Mouse (Mus musculus): ENCODE data around the gene Fstl3. TPM values are rescaled to one million over a fixed set of nuclear protein-coding genes. Genes with fewer than 3 reads are reported as not detected.
A peak's percentile ranks its signal among the peaks of the same experiment; 100 is the strongest.

The Fstl3 gene
- polyA plus RNA-seq, 1 experiment from 2014 or later: 1.5 TPM

DNA sequence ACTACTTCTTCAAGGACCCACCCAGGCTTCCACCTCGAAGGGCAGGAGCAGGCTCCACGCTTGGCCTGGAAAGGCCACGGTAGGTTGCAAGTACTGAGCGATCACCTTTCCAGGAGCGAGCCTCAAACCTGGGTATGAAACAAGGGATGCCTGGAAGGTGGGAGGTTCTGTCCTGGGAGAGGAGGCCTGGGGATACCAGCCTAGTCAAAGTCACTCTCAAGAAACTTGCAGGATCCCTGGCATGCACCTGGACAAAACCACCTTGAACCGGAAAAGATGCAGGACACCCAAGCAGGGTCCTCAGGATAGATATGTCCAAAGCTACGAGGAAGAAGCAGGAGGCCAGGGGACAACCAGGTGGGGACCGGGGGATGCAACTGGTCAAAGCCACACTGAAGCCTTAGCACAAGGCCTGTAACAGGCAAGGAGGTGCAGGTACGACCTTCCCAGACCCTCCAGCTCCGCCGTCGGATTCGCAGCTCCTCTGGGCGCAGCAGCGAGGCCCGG lies 11.0 kb upstream of the Fstl3 start:
- H3K4me1 ChIP-seq (replicated peaks; ENCODE audit: control insufficient read depth, insufficient read depth, low read length): peaks cover 12% of the 10 kb centered on the region
- 0 out of 2 replicates have a peak, but pooled peaks cover 4% of the 10 kb centered on the region for H3K36me3 ChIP-seq (ENCODE audit: control insufficient read depth, insufficient read depth, low read length)
- H3K27ac ChIP-seq (ENCODE audit: low read depth, low read length): peak overlapping the region; percentile 92
- ATAC-seq (ENCODE audit: low FRiP score): no peak; the same call in 1 of the 2 replicates
- WGBS: 9% methylated on average over 16 of the region's 16 CpGs
- H3K4me2 ChIP-seq (replicated peaks; ENCODE audit: low read depth, low read length): peak overlapping the region; percentile 75
- peak overlapping the region; percentile 96 for H3K9ac ChIP-seq (ENCODE audit: low read depth, low read length)
- peak overlapping the region; percentile 91 for H3K4me3 ChIP-seq (ENCODE audit: low read depth, low read length)
- no peaks in the 10 kb centered on the region for H3K9me3 ChIP-seq (ENCODE audit: control insufficient read depth, low read length)
- H3K27me3 ChIP-seq (ENCODE audit: control insufficient read depth, insufficient read depth, low read length): no peaks in the 10 kb centered on the region
- peak; percentile 7 for DNase-seq (ENCODE audit: low spot score)

DNA sequence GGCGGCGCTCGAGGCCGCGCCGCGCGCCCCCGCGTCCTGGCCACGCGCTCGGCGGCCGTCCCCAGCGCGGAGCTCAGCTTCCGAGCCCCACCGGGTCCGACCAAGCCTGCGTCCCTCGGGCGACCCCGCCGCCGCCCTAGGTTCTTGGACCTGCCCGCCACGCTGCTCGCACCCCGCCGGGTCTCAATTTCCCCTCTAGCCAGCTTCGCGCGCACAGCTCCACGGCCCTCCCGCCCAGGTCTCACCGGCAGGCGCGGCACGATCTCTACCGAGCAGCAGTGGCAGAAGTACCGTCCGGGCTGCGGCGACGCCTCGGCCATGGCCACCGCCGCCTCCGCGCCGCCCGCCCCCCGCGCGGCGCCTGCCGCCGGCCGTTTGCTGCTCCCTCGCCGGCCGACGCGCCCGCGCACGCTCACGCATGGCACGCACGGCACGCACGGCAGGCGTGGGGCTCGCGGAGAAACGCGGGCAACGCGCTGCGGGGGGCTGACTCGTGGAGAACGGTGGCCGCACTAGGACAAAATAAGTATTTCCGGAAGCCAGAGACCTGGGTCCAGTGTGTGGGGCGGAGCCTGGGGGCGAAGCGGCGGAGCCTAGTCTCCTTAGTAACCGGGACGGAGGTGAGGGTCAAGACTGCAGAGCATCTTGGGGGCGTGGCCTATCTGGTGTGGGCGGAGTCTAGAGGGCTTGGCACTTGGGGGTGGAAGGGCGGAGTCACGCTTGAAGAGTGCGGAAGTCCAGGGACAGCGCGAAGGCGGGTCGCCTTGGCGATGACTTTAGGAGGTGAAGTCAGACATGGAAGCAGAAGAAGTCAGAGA lies 10.4 kb upstream of the Fstl3 start, which contains the start of gene Rnf126:
Gene Rnf126 (minus strand): TSS at position 445 of the 818 bp plus-strand sequence.
- H3K4me3 ChIP-seq (ENCODE audit: low read depth, low read length): peak within 1 kb of the TSS; percentile 91
- no peaks in the 10 kb centered on the region for H3K27me3 ChIP-seq (ENCODE audit: control insufficient read depth, insufficient read depth, low read length)
- no peaks in the 10 kb centered on the region for H3K9me3 ChIP-seq (ENCODE audit: control insufficient read depth, low read length)
- no peaks in the 10 kb centered on the region for H3K36me3 ChIP-seq (ENCODE audit: control insufficient read depth, insufficient read depth, low read length)
- H3K4me1 ChIP-seq (replicated peaks; ENCODE audit: control insufficient read depth, insufficient read depth, low read length): peaks cover 12% of the 10 kb centered on the region
- H3K9ac ChIP-seq (ENCODE audit: low read depth, low read length): peak within 1 kb of the TSS; percentile 96
- peak; percentile 100 for DNase-seq (ENCODE audit: low spot score)
- H3K27ac ChIP-seq (ENCODE audit: low read depth, low read length): peak within 1 kb of the TSS; percentile 92
- H3K4me2 ChIP-seq (replicated peaks; ENCODE audit: low read depth, low read length): peak within 1 kb of the TSS; percentile 75
- whole genome bisulfite sequencing: under 1% methylated on average over 91 of the region's 101 CpGs
- ATAC-seq (ENCODE audit: low FRiP score): peak; percentile 94

DNA sequence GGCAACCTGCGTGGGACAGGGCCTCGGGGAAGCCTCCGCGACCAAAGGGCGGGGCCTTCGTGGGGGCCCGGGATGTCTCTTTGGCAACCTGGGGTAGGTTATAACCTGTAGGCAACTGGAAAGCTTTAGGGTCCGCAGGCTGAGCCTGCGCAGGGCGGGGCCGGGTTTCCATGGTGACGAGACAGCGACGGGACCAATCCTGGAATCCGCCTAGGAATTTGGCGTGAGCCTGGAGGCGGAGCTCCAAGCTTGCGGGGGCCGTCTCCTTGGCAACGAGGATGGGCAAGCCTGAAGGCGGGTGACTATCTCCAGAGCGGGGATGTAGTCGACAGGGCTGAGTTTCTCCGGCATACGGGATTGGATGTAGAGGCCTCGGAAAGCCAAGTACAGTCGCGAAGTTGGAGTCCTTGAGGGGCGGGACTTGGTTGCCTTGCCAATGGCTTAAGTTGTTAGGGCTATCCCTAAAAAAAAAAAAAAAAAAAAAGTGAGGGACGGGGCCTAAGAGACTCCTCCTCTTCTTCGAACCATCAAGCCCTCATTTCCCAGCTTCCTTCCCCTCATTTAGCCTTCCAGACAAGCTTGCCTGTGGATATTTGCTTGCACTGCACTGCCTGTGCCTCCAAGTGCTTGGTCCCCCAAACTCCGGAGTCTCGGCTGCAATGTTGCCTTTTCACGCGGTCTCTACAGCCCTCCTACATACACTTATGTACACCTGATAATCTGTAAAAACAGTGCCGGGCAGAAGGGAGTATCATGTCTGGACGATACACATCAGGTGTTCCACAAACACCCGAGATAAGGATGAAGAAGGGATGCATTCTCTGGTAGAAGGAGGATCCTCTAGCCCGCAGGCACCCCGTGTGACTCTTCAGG lies 9.5 kb upstream of the Fstl3 start:
- 8% methylated on average over 40 of the region's 40 CpGs for WGBS
- Histone ChIP-seq H3K9me3 (ENCODE audit: control insufficient read depth, low read length) (no peaks in the 10 kb centered on the region), H3K4me2 (replicated peaks; ENCODE audit: low read depth, low read length) (peak overlapping the region; percentile 75), H3K36me3 (ENCODE audit: control insufficient read depth, insufficient read depth, low read length) (no peaks in the 10 kb centered on the region), H3K4me3 (ENCODE audit: low read depth, low read length) (peak overlapping the region; percentile 91), H3K4me1 (replicated peaks; ENCODE audit: control insufficient read depth, insufficient read depth, low read length) (peaks cover 12% of the 10 kb centered on the region), H3K9ac (ENCODE audit: low read depth, low read length) (peak overlapping the region; percentile 32; the same call in 1 of the 2 replicates), H3K27ac (ENCODE audit: low read depth, low read length) (peak overlapping the region; percentile 92), H3K27me3 (ENCODE audit: control insufficient read depth, insufficient read depth, low read length) (no peaks in the 10 kb centered on the region)
- peak; percentile 89 for ATAC-seq (ENCODE audit: low FRiP score)
- peak; percentile 95 for DNase-seq (ENCODE audit: low spot score)

DNA sequence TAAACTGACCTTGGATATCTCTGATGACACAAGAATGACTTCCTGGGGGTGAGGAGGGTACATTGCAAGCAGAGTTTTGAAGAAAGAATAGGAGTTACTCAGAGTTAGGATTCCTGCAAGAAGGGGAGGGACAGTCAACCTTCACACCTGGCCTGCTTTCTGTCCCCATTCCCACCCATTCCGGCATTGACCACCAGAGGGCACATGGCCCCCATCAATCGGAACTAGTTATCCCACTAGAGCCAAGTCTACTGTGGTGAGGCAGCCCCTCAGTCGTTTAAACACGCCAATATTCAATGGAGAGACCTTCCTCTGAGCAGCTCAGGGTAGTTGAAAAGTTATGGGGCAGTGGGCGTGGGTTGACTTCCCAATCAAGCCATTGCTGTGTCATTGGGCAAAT lies 8.7 kb upstream of the Fstl3 start:
- no peak overlapping the region for H3K27ac ChIP-seq (ENCODE audit: low read depth, low read length)
- H3K9me3 ChIP-seq (ENCODE audit: control insufficient read depth, low read length): no peaks in the 10 kb centered on the region
- peak; percentile 88 for DNase-seq (ENCODE audit: low spot score)
- no peak overlapping the region for H3K4me3 ChIP-seq (ENCODE audit: low read depth, low read length)
- 3% methylated on average over 5 of the region's 5 CpGs for WGBS
- no peaks in the 10 kb centered on the region for H3K27me3 ChIP-seq (ENCODE audit: control insufficient read depth, insufficient read depth, low read length)
- no peaks in the 10 kb centered on the region for H3K36me3 ChIP-seq (ENCODE audit: control insufficient read depth, insufficient read depth, low read length)
- H3K9ac ChIP-seq (ENCODE audit: low read depth, low read length): no peak overlapping the region; the same call in 1 of the 2 replicates
- peaks cover 12% of the 10 kb centered on the region for H3K4me1 ChIP-seq (replicated peaks; ENCODE audit: control insufficient read depth, insufficient read depth, low read length)
- H3K4me2 ChIP-seq (replicated peaks; ENCODE audit: low read depth, low read length): no peak overlapping the region; the same call in 1 of the 2 replicates
- no peak for ATAC-seq (ENCODE audit: low FRiP score)

DNA sequence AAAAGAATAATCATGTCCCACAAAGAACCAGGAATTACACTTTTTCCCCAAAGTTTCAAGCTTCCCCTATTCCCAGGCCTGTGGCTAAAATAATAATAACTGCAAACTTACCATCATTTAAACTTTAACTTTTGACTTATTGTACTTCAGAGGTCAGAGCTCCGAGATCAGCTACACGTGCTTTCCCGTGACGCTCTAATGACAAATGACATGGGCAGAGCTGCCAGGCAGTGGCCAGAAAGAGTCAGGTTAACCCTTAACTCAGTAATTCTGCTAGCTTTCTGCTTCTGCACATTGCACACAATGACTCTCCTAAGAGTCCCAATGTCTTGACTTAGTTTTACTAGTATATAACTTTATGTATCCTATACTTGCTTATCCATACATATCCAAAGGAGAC lies 7.7 kb upstream of the Fstl3 start:
- H3K4me3 ChIP-seq (ENCODE audit: low read depth, low read length): no peak overlapping the region
- no peak overlapping the region for H3K27ac ChIP-seq (ENCODE audit: low read depth, low read length)
- DNase-seq (ENCODE audit: low spot score) (no peak), ATAC-seq (ENCODE audit: low FRiP score) (no peak)
- 36% methylated on average over 4 of the region's 4 CpGs for WGBS
- H3K4me2 ChIP-seq (replicated peaks; ENCODE audit: low read depth, low read length): no peak overlapping the region
- H3K9ac ChIP-seq (ENCODE audit: low read depth, low read length): no peak overlapping the region
- H3K36me3 ChIP-seq (ENCODE audit: control insufficient read depth, insufficient read depth, low read length): no peaks in the 10 kb centered on the region
- no peaks in the 10 kb centered on the region for H3K27me3 ChIP-seq (ENCODE audit: control insufficient read depth, insufficient read depth, low read length)
- peaks cover 12% of the 10 kb centered on the region for H3K4me1 ChIP-seq (replicated peaks; ENCODE audit: control insufficient read depth, insufficient read depth, low read length)
- H3K9me3 ChIP-seq (ENCODE audit: control insufficient read depth, low read length): no peaks in the 10 kb centered on the region

DNA sequence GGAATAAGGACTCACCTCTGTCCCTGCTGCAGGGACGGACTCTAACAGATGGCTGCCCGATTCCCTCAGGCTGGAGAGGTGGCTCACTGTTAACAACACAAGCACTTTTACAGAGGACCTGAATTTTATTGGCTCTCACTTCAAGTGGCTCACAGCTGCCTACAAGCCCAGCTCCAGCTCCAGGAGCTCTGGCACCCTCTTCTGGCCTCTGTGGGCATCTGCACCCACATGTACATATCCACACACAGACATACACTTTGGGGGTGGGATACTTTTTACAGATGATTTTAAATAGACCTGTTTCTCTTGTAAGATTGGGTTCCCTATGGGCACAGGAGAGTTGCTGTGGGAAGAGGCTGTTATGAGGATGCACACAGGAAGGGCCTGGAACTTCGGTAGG lies 4.8 kb upstream of the Fstl3 start:
- H3K27me3 ChIP-seq (ENCODE audit: control insufficient read depth, insufficient read depth, low read length): peaks cover 8% of the 10 kb centered on the region
- H3K4me2 ChIP-seq (replicated peaks; ENCODE audit: low read depth, low read length): no peak overlapping the region
- no peak overlapping the region for H3K4me3 ChIP-seq (ENCODE audit: low read depth, low read length)
- ATAC-seq (ENCODE audit: low FRiP score): no peak
- H3K9me3 ChIP-seq (ENCODE audit: control insufficient read depth, low read length): no peaks in the 10 kb centered on the region
- H3K4me1 ChIP-seq (replicated peaks; ENCODE audit: control insufficient read depth, insufficient read depth, low read length): peaks cover 8% of the 10 kb centered on the region
- WGBS: 91% methylated on average over 3 of the region's 3 CpGs
- no peak overlapping the region for H3K27ac ChIP-seq (ENCODE audit: low read depth, low read length)
- DNase-seq (ENCODE audit: low spot score): no peak
- no peak overlapping the region for H3K9ac ChIP-seq (ENCODE audit: low read depth, low read length)
- no peaks in the 10 kb centered on the region for H3K36me3 ChIP-seq (ENCODE audit: control insufficient read depth, insufficient read depth, low read length)

DNA sequence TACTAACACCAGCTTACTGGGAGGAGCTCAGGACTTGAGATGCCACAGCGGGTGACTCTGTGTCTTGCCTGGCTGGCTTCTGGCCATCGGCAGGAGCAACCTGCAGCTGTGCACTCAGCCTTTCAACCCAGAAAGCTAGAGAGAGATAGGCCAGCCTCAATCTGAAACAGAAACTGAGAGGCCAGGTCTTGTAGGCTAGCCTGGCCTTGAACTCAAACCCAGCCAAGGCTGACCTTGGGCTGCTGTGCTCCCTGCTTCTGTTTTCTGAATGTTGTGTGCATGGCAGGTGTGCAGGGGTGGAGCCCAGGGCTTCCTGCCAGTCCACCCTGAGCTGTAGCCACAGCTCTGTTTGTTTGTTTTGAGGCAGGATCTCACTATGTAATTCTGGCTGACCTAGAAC lies 3.9 kb upstream of the Fstl3 start:
- Histone ChIP-seq H3K4me1 (replicated peaks; ENCODE audit: control insufficient read depth, insufficient read depth, low read length) (peaks cover 6% of the 10 kb centered on the region; the same call in 1 of the 2 replicates), H3K27me3 (ENCODE audit: control insufficient read depth, insufficient read depth, low read length) (peaks cover 17% of the 10 kb centered on the region), H3K36me3 (ENCODE audit: control insufficient read depth, insufficient read depth, low read length) (no peaks in the 10 kb centered on the region), H3K27ac (ENCODE audit: low read depth, low read length) (no peak overlapping the region), H3K9me3 (ENCODE audit: control insufficient read depth, low read length) (no peaks in the 10 kb centered on the region), H3K9ac (ENCODE audit: low read depth, low read length) (no peak overlapping the region), H3K4me3 (ENCODE audit: low read depth, low read length) (no peak overlapping the region), H3K4me2 (replicated peaks; ENCODE audit: low read depth, low read length) (no peak overlapping the region)
- ATAC-seq (ENCODE audit: low FRiP score) (no peak), DNase-seq (ENCODE audit: low spot score) (no peak)
- WGBS: 89% methylated on average over 2 of the region's 2 CpGs

DNA sequence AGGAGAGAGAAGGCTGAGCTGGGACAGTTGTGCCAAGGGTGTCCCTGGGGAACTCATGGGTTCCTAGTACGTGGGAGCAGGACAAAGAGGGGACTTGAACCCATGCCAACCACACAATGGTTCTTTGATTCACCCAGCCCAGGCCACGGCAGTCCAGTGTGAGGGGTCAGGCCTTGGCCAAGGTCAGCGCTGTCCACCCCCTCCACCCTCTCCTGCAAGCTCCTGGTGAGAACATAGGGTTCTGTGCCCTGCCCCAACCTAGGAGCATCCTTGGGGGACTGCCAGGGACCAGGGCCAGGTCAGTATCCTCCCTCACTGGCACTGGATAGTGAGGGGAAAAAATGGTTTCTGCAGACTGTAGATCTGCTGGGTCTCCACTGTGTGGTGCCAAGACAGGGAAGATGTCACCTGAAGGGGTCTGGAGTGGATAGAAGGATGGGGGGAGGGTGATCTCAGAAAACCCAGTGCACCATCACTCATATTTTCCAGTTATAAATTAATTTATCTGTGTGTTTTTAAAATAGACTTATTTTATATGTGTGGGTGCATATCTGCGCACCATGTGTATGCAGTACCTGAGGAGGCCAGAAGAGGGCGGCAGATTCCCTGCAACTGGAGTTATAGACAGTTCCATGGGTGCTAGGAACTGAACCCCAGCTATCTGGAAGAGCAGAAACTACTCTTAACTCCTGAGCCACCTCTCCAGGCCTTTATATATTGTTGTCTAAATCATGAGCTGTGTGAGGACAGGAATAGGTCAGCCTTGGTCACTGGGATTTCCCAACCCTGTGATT lies 2.4 kb upstream of the Fstl3 start:
- DNase-seq (ENCODE audit: low spot score) (no peak), ATAC-seq (ENCODE audit: low FRiP score) (no peak)
- H3K9me3 ChIP-seq (ENCODE audit: control insufficient read depth, low read length): no peaks in the 10 kb centered on the region
- H3K27me3 ChIP-seq (ENCODE audit: control insufficient read depth, insufficient read depth, low read length): peaks cover 31% of the 10 kb centered on the region
- H3K27ac ChIP-seq (ENCODE audit: low read depth, low read length): no peak overlapping the region
- H3K36me3 ChIP-seq (ENCODE audit: control insufficient read depth, insufficient read depth, low read length): no peaks in the 10 kb centered on the region
- no peak overlapping the region for H3K4me3 ChIP-seq (ENCODE audit: low read depth, low read length)
- peaks cover 7% of the 10 kb centered on the region; the same call in 1 of the 2 replicates for H3K4me1 ChIP-seq (replicated peaks; ENCODE audit: control insufficient read depth, insufficient read depth, low read length)
- H3K4me2 ChIP-seq (replicated peaks; ENCODE audit: low read depth, low read length): no peak overlapping the region
- no peak overlapping the region for H3K9ac ChIP-seq (ENCODE audit: low read depth, low read length)
- 66% methylated on average over 5 of the region's 5 CpGs for WGBS

Measured in hindbrain, embryonic 11.5 days (tissue).